Mouse (Mus musculus): ENCODE results near the gene Ctbs.
A peak's percentile ranks its signal among the peaks of the same experiment; 100 is the strongest.

Gene Ctbs

GRCm38 (mm10) chr3:146433681-146434350 is 15.8 kb upstream of the Ctbs start:
- no peak for DNase-seq (ENCODE audit: low spot score in 2 of 2)

GRCm38 (mm10) chr3:146434686-146435085 is 14.9 kb upstream of the Ctbs start:
- no peak for DNase-seq (ENCODE audit: low spot score in 2 of 2)

GRCm38 (mm10) chr3:146435533-146435932 is 14.1 kb upstream of the Ctbs start:
- DNase-seq (ENCODE audit: low spot score in 2 of 2): no peak

GRCm38 (mm10) chr3:146436114-146436513 is 13.5 kb upstream of the Ctbs start:
- no peak for DNase-seq (ENCODE audit: low spot score in 2 of 2)

GRCm38 (mm10) chr3:146440011-146440410 is 9.6 kb upstream of the Ctbs start:
- DNase-seq (ENCODE audit: low spot score in 2 of 2): no peak

GRCm38 (mm10) chr3:146440422-146440821 is 9.2 kb upstream of the Ctbs start:
- DNase-seq (ENCODE audit: low spot score in 2 of 2): no peak

- no peak for DNase-seq (ENCODE audit: low spot score in 2 of 2)
Measured at GRCm38 (mm10) chr3:146442484-146442883, 7.1 kb upstream of the Ctbs start.

GRCm38 (mm10) chr3:146442936-146443335 is 6.7 kb upstream of the Ctbs start:
- DNase-seq (ENCODE audit: low spot score in 2 of 2): no peak

- no peak for DNase-seq (ENCODE audit: low spot score in 2 of 2)
Measured at GRCm38 (mm10) chr3:146443380-146443779, 6.2 kb upstream of the Ctbs start.

- no peak for DNase-seq (ENCODE audit: low spot score in 2 of 2)
Measured at GRCm38 (mm10) chr3:146444880-146445279, 4.7 kb upstream of the Ctbs start.

- no peak for DNase-seq (ENCODE audit: low spot score in 2 of 2)
Measured at GRCm38 (mm10) chr3:146447156-146447555, 2.4 kb upstream of the Ctbs start.

GRCm38 (mm10) chr3:146447598-146447997 is 2.0 kb upstream of the Ctbs start:
- no peak for DNase-seq (ENCODE audit: low spot score in 2 of 2)

- no peak for DNase-seq (ENCODE audit: low spot score in 2 of 2)
Measured at GRCm38 (mm10) chr3:146448372-146448771, 1.2 kb upstream of the Ctbs start.

- no peak for DNase-seq (ENCODE audit: low spot score in 2 of 2)
Measured at GRCm38 (mm10) chr3:146448969-146449368, 626 bp upstream of the Ctbs start.

GRCm38 (mm10) chr3:146450371-146450841 is 811 bp downstream of the Ctbs start:
- peak; percentile 85 to 89 for DNase-seq (ENCODE audit: low spot score in 2 of 2)

- DNase-seq (ENCODE audit: low spot score in 2 of 2): no peak
Measured at GRCm38 (mm10) chr3:146451375-146451774, 1.8 kb downstream of the Ctbs start.

- DNase-seq (ENCODE audit: low spot score in 2 of 2): peak in 1 of 2 experiments; percentile 15
Measured at GRCm38 (mm10) chr3:146462939-146463338, 13.3 kb downstream of the Ctbs start.

- DNase-seq (ENCODE audit: low spot score in 2 of 2): no peak
Measured at GRCm38 (mm10) chr3:146469226-146469625, 19.6 kb downstream of the Ctbs start.

- no peak for DNase-seq (ENCODE audit: low spot score in 2 of 2)
Measured at GRCm38 (mm10) chr3:146472657-146473056, 23.1 kb downstream of the Ctbs start.

- no peak for DNase-seq (ENCODE audit: low spot score in 2 of 2)
Measured at GRCm38 (mm10) chr3:146473741-146474140, 24.1 kb downstream of the Ctbs start.

GRCm38 (mm10) chr3:146474428-146474827 is 24.8 kb downstream of the Ctbs start:
- no peak for DNase-seq (ENCODE audit: low spot score in 2 of 2)

GRCm38 (mm10) chr3:146482044-146482443 is 32.4 kb downstream of the Ctbs start:
- no peak for DNase-seq (ENCODE audit: low spot score in 2 of 2)

GRCm38 (mm10) chr3:146486464-146486863 is 36.9 kb downstream of the Ctbs start:
- DNase-seq (ENCODE audit: low spot score in 2 of 2): no peak

GRCm38 (mm10) chr3:146494941-146495340 is 45.3 kb downstream of the Ctbs start:
- DNase-seq (ENCODE audit: low spot score in 2 of 2): no peak
